Mouse (Mus musculus) embryonic facial prominence, embryonic 10.5 days (tissue): ENCODE results near the gene Cd244a. TPM values are rescaled to one million over a fixed set of nuclear protein-coding genes. Genes with fewer than 3 reads are reported as not detected.

ENCODE experiments used
- DNase-seq: peaks from one replicate; pipeline ENCODE4 v3.0.0-alpha.2; 2017; ENCODE audit warnings: low spot score
- H3K27ac ChIP-seq: fragments of 300-500 bp; sonication (generic); replicated peaks from 2 replicates; pipeline ENCODE4 v1.5.1; 2016; ENCODE audit warnings: mild to moderate bottlenecking
- H3K27me3 ChIP-seq: fragments of 300-500 bp; sonication (generic); replicated peaks from 2 replicates; pipeline ENCODE4 v1.6.1; 2016; ENCODE audit warnings: low read depth, mild to moderate bottlenecking; ENCODE audit not compliant: poor library complexity, severe bottlenecking
- H3K36me3 ChIP-seq: fragments of 300-500 bp; sonication (generic); replicated peaks from 2 replicates; pipeline ENCODE4 v1.6.1; 2016; ENCODE audit warnings: mild to moderate bottlenecking, moderate library complexity
- H3K4me1 ChIP-seq: fragments of 300-500 bp; sonication (generic); 2 replicates; pipeline ENCODE4 v1.6.1; 2016
- H3K4me3 ChIP-seq: fragments of 300-500 bp; sonication (generic); 2 replicates; pipeline ENCODE4 v1.5.1; 2016; ENCODE audit warnings: mild to moderate bottlenecking, moderate library complexity
- H3K9me3 ChIP-seq: fragments of 300-500 bp; sonication (generic); 2 replicates; pipeline ENCODE4 v1.6.1; 2016; ENCODE audit warnings: mild to moderate bottlenecking
- WGBS: fragments of 180-500 bp; shearing (Covaris S2); methylation state at CpG from one replicate; pipeline ENCODE4 v1.1.7; 2016; 5-methylcytosine and 5-hydroxymethylcytosine counted together
- polyA plus RNA-seq: library from polyadenylated mRNA; unstranded; fragments of >200 nt; fragmentation: Nextera tagmentation; extraction: Ambion mirVana; gene quantifications from 2 replicates; pipeline ENCODE4 v1.2.1, GENCODE M21; 2016

Cd244a gene
- polyA plus RNA-seq, 1 experiment from 2014 or later, result not detected

DNA sequence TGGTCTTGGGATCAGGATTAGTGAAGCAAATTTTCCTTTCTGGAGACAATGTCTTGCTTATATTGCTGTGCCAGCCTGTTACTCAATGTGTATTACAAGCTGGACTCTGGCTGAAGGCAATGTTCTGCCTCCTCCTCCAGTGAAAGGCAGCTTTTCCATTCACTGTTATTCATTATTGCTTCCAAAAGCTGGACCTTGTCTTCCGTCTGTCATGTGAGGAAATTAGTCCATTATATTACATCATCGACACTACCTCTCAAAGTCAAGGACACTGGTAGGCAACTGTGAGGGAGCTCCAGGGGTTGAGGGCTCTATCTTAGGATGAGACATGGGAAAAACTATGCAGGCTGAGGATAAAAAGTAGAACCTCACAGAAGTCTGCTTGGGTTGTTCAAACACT is 2.6 kb upstream of the Cd244a start:
- Histone ChIP-seq H3K4me1 (peaks cover 2% of the 10 kb centered on the region; the same call in 1 of the 2 replicates), H3K9me3 (no peaks in the 10 kb centered on the region), H3K36me3 (no peaks in the 10 kb centered on the region), H3K27me3 (no peaks in the 10 kb centered on the region), H3K27ac (no peak overlapping the region), H3K4me3 (no peak overlapping the region)
- 90% methylated on average over 2 of the region's 2 CpGs for WGBS
- no peak for DNase-seq

DNA sequence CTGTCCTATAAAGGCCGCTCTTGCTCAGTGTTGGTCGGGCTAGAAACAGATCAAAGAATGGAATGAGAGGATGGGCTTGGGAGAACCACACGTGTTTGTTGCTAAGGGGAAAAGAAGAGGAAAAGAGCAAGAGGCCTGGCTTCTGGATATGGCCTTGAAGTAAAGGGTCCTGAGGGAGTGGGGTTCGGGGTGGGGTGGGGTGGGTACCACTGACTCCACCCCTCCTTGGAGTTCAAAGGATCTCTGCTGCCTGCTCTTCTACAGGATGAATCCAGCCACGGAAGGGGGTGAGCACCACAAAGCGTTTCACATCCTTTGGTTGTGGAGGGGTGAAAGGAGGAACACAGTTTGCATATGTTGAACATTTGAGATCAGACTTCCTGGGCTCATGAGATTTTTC is 586 bp upstream of the Cd244a start:
- no peaks in the 10 kb centered on the region for H3K36me3 ChIP-seq
- 80% methylated on average over 6 of the region's 6 CpGs for WGBS

DNA sequence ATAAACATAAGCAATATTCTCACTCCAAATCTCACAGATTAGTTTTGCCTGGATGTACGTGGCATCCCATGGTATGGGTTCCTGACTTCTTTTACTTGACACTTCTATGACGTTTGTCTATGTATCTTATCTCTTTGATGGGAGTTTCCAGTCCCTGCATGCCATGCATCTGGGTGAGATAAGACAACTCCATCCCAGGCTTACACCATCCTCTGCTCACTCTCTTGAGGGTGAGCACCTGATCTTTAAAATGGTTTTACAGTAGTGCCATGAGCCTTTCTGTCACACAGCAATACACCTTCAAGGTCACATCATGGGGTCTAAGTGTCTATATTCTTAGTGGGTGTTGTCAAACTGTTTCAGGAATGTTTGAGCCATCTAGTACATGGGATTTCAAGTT is 1.3 kb downstream of the Cd244a start:
- Histone ChIP-seq H3K27me3 (no peaks in the 10 kb centered on the region), H3K4me3 (no peak overlapping the region), H3K9me3 (no peaks in the 10 kb centered on the region), H3K27ac (no peak overlapping the region), H3K4me1 (peaks cover 7% of the 10 kb centered on the region; the same call in 1 of the 2 replicates), H3K36me3 (no peaks in the 10 kb centered on the region)
- 82% methylated on average over 2 of the region's 2 CpGs for WGBS
- DNase-seq, result no peak

More for the DNA sequence above, 586 bp upstream of the Cd244a start:
- Histone ChIP-seq H3K9me3 (no peaks in the 10 kb centered on the region), H3K4me3 (no peak overlapping the region), H3K27ac (no peak overlapping the region), H3K4me1 (peaks cover 7% of the 10 kb centered on the region; the same call in 1 of the 2 replicates), H3K27me3 (no peaks in the 10 kb centered on the region)
- DNase-seq, result no peak

DNA sequence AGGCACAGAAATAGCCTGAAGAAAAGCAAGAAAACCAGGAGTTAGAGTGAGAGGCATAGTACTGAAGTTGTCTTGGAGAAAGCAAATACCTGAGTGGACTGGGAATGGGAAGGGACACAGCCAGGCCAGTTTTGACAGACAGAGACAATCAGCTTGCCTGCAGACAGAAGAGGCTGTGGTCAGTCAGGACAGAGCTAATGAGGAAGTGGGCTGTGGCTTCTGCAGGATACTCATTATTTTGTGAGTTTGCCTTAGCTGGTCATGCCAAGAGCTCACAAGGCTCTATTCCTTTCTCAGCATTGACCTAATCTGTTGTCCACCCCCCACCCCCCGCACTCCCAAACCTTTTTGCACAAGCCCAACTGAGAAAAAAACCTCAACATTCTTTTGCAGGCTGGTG is 2.2 kb downstream of the Cd244a start:
- Histone ChIP-seq H3K27me3 (no peaks in the 10 kb centered on the region), H3K9me3 (no peaks in the 10 kb centered on the region), H3K4me3 (no peak overlapping the region), H3K27ac (no peak overlapping the region), H3K36me3 (no peaks in the 10 kb centered on the region), H3K4me1 (peaks cover 7% of the 10 kb centered on the region; the same call in 1 of the 2 replicates)
- no peak for DNase-seq
- 89% methylated on average over 1 of the region's 1 CpGs for WGBS

DNA sequence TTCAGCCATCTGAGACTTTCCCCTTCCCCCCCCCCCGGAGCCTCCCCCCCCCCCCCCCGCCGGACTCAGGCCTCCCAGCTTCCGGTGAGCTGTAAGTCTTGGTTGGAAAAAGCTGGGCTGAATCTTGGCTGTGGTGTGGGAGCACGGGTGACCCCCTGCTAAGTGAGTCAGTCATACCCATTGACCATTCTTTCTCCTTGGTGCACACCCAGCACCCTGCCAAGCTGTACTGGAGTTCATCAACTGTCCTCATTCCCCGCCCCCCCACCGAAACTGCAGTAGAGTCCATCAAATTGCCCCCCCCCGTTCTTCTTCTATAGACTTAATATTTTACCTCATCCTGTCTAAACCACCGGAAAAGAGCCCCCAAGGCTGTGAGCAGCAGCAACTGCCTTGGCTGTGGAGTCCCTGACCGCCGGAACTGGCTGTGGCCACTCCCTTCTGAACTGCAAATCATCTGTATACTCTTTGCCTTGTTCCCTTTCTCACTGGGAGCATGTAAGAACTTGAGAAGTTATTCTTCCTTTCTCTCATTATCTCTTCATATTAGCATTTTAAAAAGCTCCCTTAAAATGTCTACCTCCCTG is 2.7 kb downstream of the Cd244a start:
- Histone ChIP-seq H3K4me3 (no peak overlapping the region), H3K9me3 (no peaks in the 10 kb centered on the region), H3K27me3 (no peaks in the 10 kb centered on the region), H3K36me3 (no peaks in the 10 kb centered on the region), H3K27ac (no peak overlapping the region), H3K4me1 (peaks cover 7% of the 10 kb centered on the region; the same call in 1 of the 2 replicates)
- 77% methylated on average over 8 of the region's 11 CpGs for WGBS
- DNase-seq, result no peak

DNA sequence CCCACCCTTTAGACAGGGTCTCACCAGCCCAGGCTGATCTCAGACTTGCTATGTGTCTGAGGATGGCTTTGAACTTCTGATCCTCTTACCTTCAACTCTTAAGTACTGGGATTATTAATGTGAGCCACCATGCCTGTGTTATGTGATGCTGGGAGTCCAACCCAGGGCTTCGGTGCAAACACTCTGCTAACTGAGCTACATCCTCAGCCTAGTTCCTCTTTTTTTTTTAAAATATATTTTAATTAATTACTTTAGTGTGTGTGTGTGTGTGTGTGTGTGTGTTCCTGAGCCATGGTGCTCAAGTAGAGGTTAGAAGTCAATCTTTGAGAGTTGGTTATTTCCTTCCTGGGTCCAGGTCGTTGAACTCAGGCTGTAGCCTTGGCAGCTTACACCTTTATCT is 4.0 kb downstream of the Cd244a start:
- no peaks in the 10 kb centered on the region for H3K27me3 ChIP-seq
- H3K4me3 ChIP-seq, result no peak overlapping the region
- no peaks in the 10 kb centered on the region for H3K36me3 ChIP-seq
- 86% methylated on average over 2 of the region's 2 CpGs for WGBS
- no peak overlapping the region for H3K27ac ChIP-seq
- no peaks in the 10 kb centered on the region for H3K9me3 ChIP-seq
- no peak for DNase-seq
- peaks cover 7% of the 10 kb centered on the region; the same call in 1 of the 2 replicates for H3K4me1 ChIP-seq

DNA sequence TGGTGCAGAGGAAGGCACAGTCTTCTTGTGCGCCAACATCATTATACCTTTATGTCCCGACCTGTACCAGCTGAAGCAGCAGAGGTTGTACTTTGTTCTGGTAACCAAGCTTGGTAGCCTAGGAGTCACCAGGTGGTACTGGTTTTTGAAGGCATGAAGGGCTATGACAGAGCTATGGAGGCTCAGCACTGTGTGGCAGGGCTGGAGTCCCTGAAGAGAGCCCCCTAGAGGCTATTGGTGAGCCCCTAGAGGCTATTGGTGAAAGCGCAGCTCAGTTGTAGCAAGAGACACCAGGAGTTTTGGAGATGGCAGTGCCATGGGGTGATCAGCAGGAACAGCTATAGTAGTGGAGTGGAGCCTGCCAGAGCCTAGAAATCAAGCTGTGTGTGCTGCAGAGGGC is 5.3 kb downstream of the Cd244a start:
- H3K4me1 ChIP-seq, result peaks cover 7% of the 10 kb centered on the region; the same call in 1 of the 2 replicates
- DNase-seq, result peak; percentile 47
- WGBS, result 54% methylated on average over 3 of the region's 3 CpGs
- no peak overlapping the region for H3K27ac ChIP-seq
- H3K9me3 ChIP-seq, result no peaks in the 10 kb centered on the region
- H3K4me3 ChIP-seq, result no peak overlapping the region
- no peaks in the 10 kb centered on the region for H3K36me3 ChIP-seq
- no peaks in the 10 kb centered on the region for H3K27me3 ChIP-seq

DNA sequence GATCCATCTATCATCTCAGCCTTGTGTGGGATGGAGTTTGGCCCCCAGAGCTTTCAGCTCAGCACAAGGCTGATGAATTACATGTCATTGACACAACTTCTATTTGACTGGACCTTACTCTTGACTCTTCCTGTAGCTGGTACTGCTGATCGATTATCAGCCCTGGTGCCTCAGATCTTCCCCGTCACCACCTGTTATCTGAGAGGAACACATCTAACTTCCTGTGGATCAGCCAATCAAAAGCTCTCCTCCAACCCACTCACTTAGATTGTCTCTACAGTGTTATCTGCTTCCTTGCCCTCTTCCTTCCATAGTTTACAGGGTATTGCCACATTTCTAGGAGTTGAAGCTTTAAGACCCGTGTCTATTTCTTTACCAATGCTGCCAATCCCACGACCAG is 6.9 kb downstream of the Cd244a start:
- H3K36me3 ChIP-seq, result no peaks in the 10 kb centered on the region
- no peak overlapping the region for H3K27ac ChIP-seq
- H3K27me3 ChIP-seq, result no peaks in the 10 kb centered on the region
- H3K4me3 ChIP-seq, result no peak overlapping the region
- WGBS, result 79% methylated on average over 4 of the region's 4 CpGs
- H3K9me3 ChIP-seq, result no peaks in the 10 kb centered on the region
- peaks cover 7% of the 10 kb centered on the region; the same call in 1 of the 2 replicates for H3K4me1 ChIP-seq
- no peak for DNase-seq

DNA sequence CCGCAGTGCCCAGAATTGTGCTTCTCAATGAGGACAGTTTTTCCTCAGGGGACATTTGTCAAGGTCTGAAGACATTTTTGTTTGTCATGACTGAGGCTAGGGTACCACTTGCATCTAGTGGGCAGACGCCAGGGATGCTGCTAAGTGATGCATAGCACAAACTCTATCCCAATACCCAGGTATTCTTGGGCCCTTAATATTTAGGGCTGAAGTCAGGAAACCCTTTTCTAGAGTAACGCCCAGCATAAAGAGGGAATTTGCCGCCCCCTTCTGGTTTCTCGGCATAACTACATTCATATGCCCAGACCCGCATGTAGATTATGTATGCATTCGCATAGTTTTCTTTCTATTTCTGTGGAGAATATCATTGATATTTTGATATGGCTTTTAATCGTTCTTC is 7.8 kb downstream of the Cd244a start:
- Histone ChIP-seq H3K9me3 (no peaks in the 10 kb centered on the region), H3K36me3 (no peaks in the 10 kb centered on the region), H3K27me3 (no peaks in the 10 kb centered on the region), H3K4me1 (peaks cover 1% of the 10 kb centered on the region; the same call in 1 of the 2 replicates), H3K27ac (no peak overlapping the region), H3K4me3 (no peak overlapping the region)
- DNase-seq, result peak; percentile 56
- WGBS, result 29% methylated on average over 8 of the region's 8 CpGs

DNA sequence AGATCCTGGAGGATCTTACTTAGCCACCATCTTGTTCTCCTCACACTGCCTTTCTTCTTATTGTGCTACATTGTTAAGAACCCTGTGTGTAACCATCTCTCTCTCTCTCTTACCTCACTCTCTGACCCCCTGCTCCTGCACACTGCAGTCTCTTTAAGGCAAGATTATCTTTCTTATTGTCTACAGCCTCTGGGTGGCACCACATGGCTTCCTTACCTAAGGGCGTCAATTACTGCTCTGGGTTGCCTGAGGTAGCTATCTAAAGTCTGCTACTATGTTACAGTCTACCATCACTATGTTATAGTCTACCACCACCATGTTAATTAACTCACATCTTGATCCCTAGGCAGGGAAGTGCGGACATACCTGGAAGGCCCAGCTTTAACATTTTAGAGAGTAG is 9.4 kb downstream of the Cd244a start:
- DNase-seq, result no peak
- WGBS, result 61% methylated on average over 2 of the region's 2 CpGs
- Histone ChIP-seq H3K27me3 (no peaks in the 10 kb centered on the region), H3K4me1 (no peaks in the 10 kb centered on the region), H3K4me3 (no peak overlapping the region), H3K27ac (no peak overlapping the region), H3K9me3 (no peaks in the 10 kb centered on the region), H3K36me3 (no peaks in the 10 kb centered on the region)

DNA sequence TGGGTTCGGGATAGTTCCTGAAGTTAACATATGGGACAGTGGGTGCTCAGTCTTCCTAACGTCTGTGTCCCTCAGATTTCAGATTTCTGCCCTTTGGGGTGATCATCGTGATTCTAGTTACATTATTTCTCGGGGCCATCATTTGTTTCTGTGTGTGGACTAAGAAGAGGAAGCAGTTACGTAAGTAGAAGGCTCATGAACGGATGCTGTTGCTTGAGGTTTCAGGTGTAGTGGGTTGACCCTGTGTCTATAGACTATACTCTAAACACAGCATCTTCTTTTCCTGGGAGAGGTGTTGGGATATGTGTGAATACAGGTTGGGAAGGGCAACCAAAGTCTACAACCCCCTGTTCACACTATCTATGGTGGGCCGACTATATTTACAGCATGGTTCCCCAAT is 18.2 kb downstream of the Cd244a start:
- no peak for DNase-seq
- no peaks in the 10 kb centered on the region for H3K9me3 ChIP-seq
- no peaks in the 10 kb centered on the region for H3K27me3 ChIP-seq
- H3K27ac ChIP-seq, result no peak overlapping the region
- WGBS, result 85% methylated on average over 7 of the region's 7 CpGs
- H3K4me3 ChIP-seq, result no peak overlapping the region
- H3K4me1 ChIP-seq, result no peaks in the 10 kb centered on the region
- H3K36me3 ChIP-seq, result no peaks in the 10 kb centered on the region

DNA sequence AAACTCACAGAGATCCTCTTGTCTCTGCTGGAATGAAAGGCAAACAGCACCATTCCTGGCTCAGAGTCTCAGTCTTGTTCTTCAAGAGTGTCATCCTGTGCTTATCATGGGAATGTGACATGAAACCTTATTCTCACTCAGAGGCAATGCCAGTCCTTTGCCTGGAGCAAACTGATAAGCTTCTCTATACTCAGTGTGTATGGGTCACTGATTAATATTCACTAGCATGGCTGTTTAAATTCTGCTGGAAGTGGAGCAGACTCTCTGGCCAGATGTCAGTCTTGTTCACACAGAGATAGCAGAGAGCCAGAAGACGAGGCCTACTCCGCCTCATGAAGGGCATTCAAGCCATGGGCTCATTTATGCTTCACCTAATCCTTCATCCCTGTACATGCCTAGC is 25.6 kb downstream of the Cd244a start:
- H3K4me3 ChIP-seq, result no peak overlapping the region
- 89% methylated on average over 2 of the region's 2 CpGs for WGBS

DNA sequence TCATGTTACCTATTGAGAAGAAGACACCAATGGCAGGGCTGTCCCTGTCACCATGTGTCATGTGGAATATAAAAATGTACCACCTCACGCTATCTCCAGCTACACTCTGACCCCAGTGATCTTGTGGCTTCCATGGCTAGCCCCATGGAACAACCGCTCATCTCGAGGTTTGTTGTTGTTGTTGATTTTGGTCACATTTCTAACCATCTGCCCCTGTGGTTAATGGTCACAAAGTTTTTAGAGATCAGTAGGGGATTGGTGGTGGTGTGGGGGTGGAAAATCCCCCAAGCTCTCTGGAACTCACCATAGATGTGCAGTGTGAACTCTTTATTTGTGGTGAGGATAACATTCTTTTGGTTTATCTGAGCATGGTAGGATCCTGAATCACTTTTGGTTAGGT is 45.7 kb downstream of the Cd244a start:
- no peak overlapping the region for H3K4me3 ChIP-seq
- no peak for DNase-seq
- H3K4me1 ChIP-seq, result no peaks in the 10 kb centered on the region
- WGBS, result 91% methylated on average over 3 of the region's 3 CpGs
- H3K36me3 ChIP-seq, result no peaks in the 10 kb centered on the region
- no peaks in the 10 kb centered on the region for H3K27me3 ChIP-seq
- H3K9me3 ChIP-seq, result no peaks in the 10 kb centered on the region
- no peak overlapping the region for H3K27ac ChIP-seq

More for the DNA sequence above, 25.6 kb downstream of the Cd244a start:
- no peak overlapping the region for H3K27ac ChIP-seq
- H3K9me3 ChIP-seq, result no peaks in the 10 kb centered on the region
- H3K27me3 ChIP-seq, result no peaks in the 10 kb centered on the region
- DNase-seq, result no peak
- H3K4me1 ChIP-seq, result no peaks in the 10 kb centered on the region
- H3K36me3 ChIP-seq, result no peaks in the 10 kb centered on the region
